Mouse (Mus musculus) heart, embryonic 12.5 days (tissue): ENCODE measurements around the gene Larp1. TPM values are rescaled to one million over a fixed set of nuclear protein-coding genes. Genes with fewer than 3 reads are reported as not detected.

ENCODE experiments used
- ATAC-seq: fragments of 200-750 bp; cut with Nextera tagmentation; 2 replicates; pipeline ENCODE4 v1.8.0; 2017; ENCODE audit warnings: moderate TSS enrichment, moderate library complexity; ENCODE audit not compliant: insufficient number of reproducible peaks, low FRiP score
- H3K27ac ChIP-seq: fragments of 300-500 bp; sonication (generic); 2 replicates; pipeline ENCODE4 v1.5.1; 2016; ENCODE audit warnings: mild to moderate bottlenecking, moderate library complexity; ENCODE audit not compliant: poor library complexity, severe bottlenecking
- H3K27me3 ChIP-seq: fragments of 300-500 bp; sonication (generic); replicated peaks from 2 replicates; pipeline ENCODE4 v1.6.1; 2016; ENCODE audit warnings: mild to moderate bottlenecking, moderate library complexity
- H3K36me3 ChIP-seq: fragments of 300-500 bp; sonication (generic); 2 replicates; pipeline ENCODE4 v1.6.1; 2016; ENCODE audit warnings: mild to moderate bottlenecking, moderate library complexity
- H3K4me1 ChIP-seq: fragments of 300-500 bp; sonication (generic); replicated peaks from 2 replicates; pipeline ENCODE4 v1.6.1; 2016; ENCODE audit warnings: mild to moderate bottlenecking
- H3K4me2 ChIP-seq: fragments of 300-500 bp; sonication (generic); 2 replicates; pipeline ENCODE4 v1.6.1; 2016; ENCODE audit warnings: mild to moderate bottlenecking, moderate library complexity
- H3K4me3 ChIP-seq: fragments of 300-500 bp; sonication (generic); 2 replicates; pipeline ENCODE4 v1.5.1; 2016; ENCODE audit warnings: mild to moderate bottlenecking
- H3K9ac ChIP-seq: fragments of 300-500 bp; sonication (generic); 2 replicates; pipeline ENCODE4 v1.6.1; 2016; ENCODE audit warnings: mild to moderate bottlenecking, moderate library complexity
- H3K9me3 ChIP-seq: fragments of 300-500 bp; sonication (generic); replicated peaks from 2 replicates; pipeline ENCODE4 v1.6.1; 2016; ENCODE audit warnings: mild to moderate bottlenecking, moderate library complexity
- WGBS: fragments of 180-500 bp; shearing (Covaris S2); methylation state at CpG from one replicate; pipeline ENCODE4 v1.1.7; 2016; 5-methylcytosine and 5-hydroxymethylcytosine counted together
- polyA plus RNA-seq: library from polyadenylated mRNA; unstranded; fragments of >200 nt; fragmentation: Nextera tagmentation; extraction: Ambion mirVana; gene quantifications from 2 replicates; pipeline ENCODE4 v1.2.1, GENCODE M21; 2016

Gene Larp1
- polyA plus RNA-seq, 1 experiment from 2014 or later, result 18.3 TPM

- no peaks in the 10 kb centered on the region for H3K36me3 ChIP-seq
- no peak for ATAC-seq
- no peak overlapping the region for H3K4me2 ChIP-seq
- H3K4me3 ChIP-seq, result no peak overlapping the region
- 82% methylated on average over 8 of the region's 8 CpGs for WGBS
- peaks cover 4% of the 10 kb centered on the region; the same call in 1 of the 2 replicates for H3K4me1 ChIP-seq
- no peak overlapping the region for H3K27ac ChIP-seq
- no peaks in the 10 kb centered on the region for H3K9me3 ChIP-seq
- no peak overlapping the region for H3K9ac ChIP-seq
- no peaks in the 10 kb centered on the region for H3K27me3 ChIP-seq
These were observed 5.7 kb upstream of the Larp1 start for GRCm38 (mm10) chr11:58003126-58003525.

GRCm38 (mm10) chr11:58003734-58004133 lies 5.1 kb upstream of the Larp1 start:
- no peaks in the 10 kb centered on the region for H3K36me3 ChIP-seq

GRCm38 (mm10) chr11:58005110-58005509 lies 3.8 kb upstream of the Larp1 start:
- no peak overlapping the region for H3K9ac ChIP-seq
- H3K4me2 ChIP-seq, result no peak overlapping the region
- no peak overlapping the region for H3K4me3 ChIP-seq
- peaks cover 6% of the 10 kb centered on the region; the same call in 1 of the 2 replicates for H3K4me1 ChIP-seq
- no peak for ATAC-seq
- H3K36me3 ChIP-seq, result no peaks in the 10 kb centered on the region
- no peak overlapping the region for H3K27ac ChIP-seq
- no peaks in the 10 kb centered on the region for H3K27me3 ChIP-seq
- H3K9me3 ChIP-seq, result no peaks in the 10 kb centered on the region

More at GRCm38 (mm10) chr11:58003734-58004133, 5.1 kb upstream of the Larp1 start:
- H3K27me3 ChIP-seq, result no peaks in the 10 kb centered on the region
- peaks cover 6% of the 10 kb centered on the region; the same call in 1 of the 2 replicates for H3K4me1 ChIP-seq
- no peak overlapping the region for H3K4me3 ChIP-seq
- no peak overlapping the region for H3K4me2 ChIP-seq
- H3K27ac ChIP-seq, result no peak overlapping the region
- 70% methylated on average over 6 of the region's 6 CpGs for WGBS
- H3K9ac ChIP-seq, result no peak overlapping the region
- H3K9me3 ChIP-seq, result no peaks in the 10 kb centered on the region
- ATAC-seq, result no peak

- WGBS, result 16% methylated on average over 5 of the region's 5 CpGs
- H3K27me3 ChIP-seq, result no peaks in the 10 kb centered on the region
- peak overlapping the region; percentile 66; the same call in 1 of the 2 replicates for H3K9ac ChIP-seq
- H3K36me3 ChIP-seq, result no peaks in the 10 kb centered on the region
- H3K4me3 ChIP-seq, result peak overlapping the region; percentile 96
- no peak for ATAC-seq
- peaks cover 24% of the 10 kb centered on the region for H3K4me1 ChIP-seq
- H3K9me3 ChIP-seq, result no peaks in the 10 kb centered on the region
- H3K4me2 ChIP-seq, result peak overlapping the region; percentile 73
- H3K27ac ChIP-seq, result peak overlapping the region; percentile 34
These were observed 851 bp upstream of the Larp1 start for GRCm38 (mm10) chr11:58008013-58008412.

GRCm38 (mm10) chr11:58008437-58009050 lies 320 bp upstream of the Larp1 start:
- peak overlapping the region; percentile 98 for H3K9ac ChIP-seq
- H3K4me2 ChIP-seq, result peak overlapping the region; percentile 84
- 4% methylated on average over 73 of the region's 74 CpGs for WGBS

GRCm38 (mm10) chr11:58009516-58010141 lies 765 bp downstream of the Larp1 start:
- H3K4me2 ChIP-seq, result peak overlapping the region; percentile 84
- peak overlapping the region; percentile 95 for H3K27ac ChIP-seq
- no peaks in the 10 kb centered on the region for H3K9me3 ChIP-seq
- H3K9ac ChIP-seq, result peak overlapping the region; percentile 98
- H3K4me1 ChIP-seq, result peaks cover 32% of the 10 kb centered on the region
- no peaks in the 10 kb centered on the region for H3K36me3 ChIP-seq
- WGBS, result 0% methylated on average over 78 of the region's 78 CpGs
- H3K4me3 ChIP-seq, result peak overlapping the region; percentile 96
- H3K27me3 ChIP-seq, result no peaks in the 10 kb centered on the region
- peak; percentile 84 for ATAC-seq

More at GRCm38 (mm10) chr11:58008437-58009050, 320 bp upstream of the Larp1 start:
- H3K27ac ChIP-seq, result peak overlapping the region; percentile 95
- H3K9me3 ChIP-seq, result no peaks in the 10 kb centered on the region
- peak overlapping the region; percentile 96 for H3K4me3 ChIP-seq
- H3K4me1 ChIP-seq, result peaks cover 24% of the 10 kb centered on the region
- no peaks in the 10 kb centered on the region for H3K36me3 ChIP-seq
- no peaks in the 10 kb centered on the region for H3K27me3 ChIP-seq
- peak; percentile 93 for ATAC-seq

- peak overlapping the region; percentile 98 for H3K9ac ChIP-seq
- no peaks in the 10 kb centered on the region for H3K36me3 ChIP-seq
- WGBS, result 3% methylated on average over 16 of the region's 16 CpGs
- no peak for ATAC-seq
- peaks cover 35% of the 10 kb centered on the region for H3K4me1 ChIP-seq
- H3K9me3 ChIP-seq, result no peaks in the 10 kb centered on the region
- peak overlapping the region; percentile 84 for H3K4me2 ChIP-seq
- no peaks in the 10 kb centered on the region for H3K27me3 ChIP-seq
- peak overlapping the region; percentile 95 for H3K27ac ChIP-seq
- H3K4me3 ChIP-seq, result peak overlapping the region; percentile 96
These were observed 1.4 kb downstream of the Larp1 start for GRCm38 (mm10) chr11:58010226-58010781.

- Histone ChIP-seq H3K27me3 (no peaks in the 10 kb centered on the region), H3K36me3 (no peaks in the 10 kb centered on the region), H3K4me2 (peak overlapping the region; percentile 84), H3K9me3 (no peaks in the 10 kb centered on the region), H3K4me3 (peak overlapping the region; percentile 96), H3K4me1 (peaks cover 38% of the 10 kb centered on the region), H3K27ac (no peak overlapping the region), H3K9ac (0 out of 2 replicates have a peak overlapping the region, but pooled peaks have one; percentile 34)
- no peak for ATAC-seq
- 20% methylated on average over 1 of the region's 1 CpGs for WGBS
These were observed 2.1 kb downstream of the Larp1 start for GRCm38 (mm10) chr11:58010930-58011329.

- Histone ChIP-seq H3K9ac (no peak overlapping the region), H3K4me1 (peaks cover 47% of the 10 kb centered on the region), H3K4me2 (peak overlapping the region; percentile 84), H3K4me3 (no peak overlapping the region), H3K9me3 (no peaks in the 10 kb centered on the region), H3K27ac (no peak overlapping the region), H3K36me3 (no peaks in the 10 kb centered on the region), H3K27me3 (no peaks in the 10 kb centered on the region)
- whole genome bisulfite sequencing, result 74% methylated on average over 4 of the region's 4 CpGs
- no peak for ATAC-seq
These were observed 2.9 kb downstream of the Larp1 start for GRCm38 (mm10) chr11:58011813-58012212.

GRCm38 (mm10) chr11:58012674-58013073 lies 3.8 kb downstream of the Larp1 start:
- H3K4me2 ChIP-seq, result no peak overlapping the region
- no peak for ATAC-seq
- no peaks in the 10 kb centered on the region for H3K9me3 ChIP-seq
- no peaks in the 10 kb centered on the region for H3K36me3 ChIP-seq
- peaks cover 55% of the 10 kb centered on the region for H3K4me1 ChIP-seq
- no peaks in the 10 kb centered on the region for H3K27me3 ChIP-seq
- H3K27ac ChIP-seq, result no peak overlapping the region
- WGBS, result 89% methylated on average over 1 of the region's 1 CpGs
- no peak overlapping the region for H3K9ac ChIP-seq
- H3K4me3 ChIP-seq, result no peak overlapping the region

- Histone ChIP-seq H3K9me3 (no peaks in the 10 kb centered on the region), H3K4me2 (0 out of 2 replicates have a peak overlapping the region, but pooled peaks have one; percentile 6), H3K4me3 (no peak overlapping the region), H3K4me1 (peaks cover 56% of the 10 kb centered on the region), H3K27me3 (no peaks in the 10 kb centered on the region), H3K9ac (no peak overlapping the region), H3K36me3 (no peaks in the 10 kb centered on the region), H3K27ac (no peak overlapping the region)
- ATAC-seq, result no peak
These were observed 4.2 kb downstream of the Larp1 start for GRCm38 (mm10) chr11:58013100-58013499.
